Mouse (Mus musculus) forebrain, postnatal 0 days (tissue): ENCODE measurements at regions not wholly inside any gene's neighbourhood (a gene's known extent, or its start where the extent isn't known, plus 50 kb on each side); places are given as distances from the start of the nearest gene placed in this dataset.
A peak's percentile ranks its signal among the peaks of the same experiment; 100 is the strongest.

Experiments
- ATAC-seq: fragments of 200-750 bp; cut with Nextera tagmentation; 2 replicates; pipeline ENCODE4 v1.8.0; 2017; ENCODE audit warnings: mild to moderate bottlenecking, moderate library complexity
- DNase-seq: peaks from one replicate; pipeline ENCODE4 v3.0.0-alpha.2; 2015
- H3K27ac ChIP-seq: fragments of 300-500 bp; sonication (generic); 2 replicates; pipeline ENCODE4 v1.5.1; 2014; ENCODE audit warnings: low read depth, mild to moderate bottlenecking, antibody characterized with exemption, low read length, moderate library complexity, mixed read lengths
- H3K27me3 ChIP-seq: fragments of 300-500 bp; sonication (generic); 2 replicates; pipeline ENCODE4 v1.6.1; 2014; ENCODE audit warnings: mild to moderate bottlenecking, low read length, mixed read lengths; ENCODE audit not compliant: insufficient read depth
- H3K36me3 ChIP-seq: fragments of 300-500 bp; sonication (generic); 2 replicates; pipeline ENCODE4 v1.6.1; 2014; ENCODE audit warnings: mild to moderate bottlenecking, moderate library complexity; ENCODE audit not compliant: insufficient read depth
- H3K4me1 ChIP-seq: fragments of 300-500 bp; sonication (generic); 2 replicates; pipeline ENCODE4 v1.6.1; 2014; ENCODE audit warnings: antibody characterized with exemption; ENCODE audit not compliant: insufficient read depth
- H3K4me2 ChIP-seq: fragments of 300-500 bp; sonication (generic); 2 replicates; pipeline ENCODE4 v1.6.1; 2014; ENCODE audit warnings: low read depth, mild to moderate bottlenecking, moderate library complexity
- H3K4me3 ChIP-seq: fragments of 300-500 bp; sonication (generic); 2 replicates; pipeline ENCODE4 v1.5.1; 2014; ENCODE audit warnings: low read depth, low read length, mixed read lengths
- H3K9ac ChIP-seq: fragments of 300-500 bp; sonication (generic); 2 replicates; pipeline ENCODE4 v1.6.1; 2014; ENCODE audit warnings: mild to moderate bottlenecking
- H3K9me3 ChIP-seq: fragments of 300-500 bp; sonication (generic); 2 replicates; pipeline ENCODE4 v1.6.1; 2016; ENCODE audit warnings: low read length
- CTCF ChIP-seq: sonication (generic); IDR thresholded peaks from 2 replicates; pipeline ENCODE4 v1.5.1; 2016; ENCODE audit warnings: antibody characterized with exemption, control low read depth, low read depth
- WGBS: fragments of 180-500 bp; shearing (Covaris S2); extraction: QIAGEN DNeasy Blood & Tissue Kit; methylation state at CpG from one replicate; pipeline ENCODE4 v1.1.7; 2014; 5-methylcytosine and 5-hydroxymethylcytosine counted together

GRCm38 (mm10) chr9:87402010-87402409 is 146.7 kb upstream of the Cep162 start:
- 89% methylated on average over 3 of the region's 3 CpGs for WGBS
- ATAC-seq = no peak

GRCm38 (mm10) chr9:87387516-87387915 is 132.2 kb upstream of the Cep162 start:
- no peaks in the 10 kb centered on the region for H3K27me3 ChIP-seq
- WGBS = 70% methylated on average over 5 of the region's 5 CpGs
- no peak for DNase-seq
- no peak overlapping the region for H3K27ac ChIP-seq
- H3K9ac ChIP-seq = no peak overlapping the region
- H3K4me3 ChIP-seq = no peak overlapping the region
- ATAC-seq = no peak
- no peak for TF ChIP-seq CTCF
- H3K4me1 ChIP-seq = no peaks in the 10 kb centered on the region
- no peak overlapping the region for H3K4me2 ChIP-seq
- H3K36me3 ChIP-seq = no peaks in the 10 kb centered on the region
- no peaks in the 10 kb centered on the region for H3K9me3 ChIP-seq

More at GRCm38 (mm10) chr9:87402010-87402409, 146.7 kb upstream of the Cep162 start:
- H3K9me3 ChIP-seq = no peaks in the 10 kb centered on the region
- no peak for TF ChIP-seq CTCF
- H3K9ac ChIP-seq = no peak overlapping the region
- DNase-seq = no peak
- no peaks in the 10 kb centered on the region for H3K4me1 ChIP-seq
- H3K27ac ChIP-seq = no peak overlapping the region
- no peak overlapping the region for H3K4me3 ChIP-seq
- no peak overlapping the region for H3K4me2 ChIP-seq
- H3K36me3 ChIP-seq = no peaks in the 10 kb centered on the region
- no peaks in the 10 kb centered on the region for H3K27me3 ChIP-seq

GRCm38 (mm10) chr9:87383513-87383912 is 128.2 kb upstream of the Cep162 start:
- Histone ChIP-seq H3K27ac (no peak overlapping the region), H3K9me3 (no peaks in the 10 kb centered on the region), H3K9ac (no peak overlapping the region), H3K4me1 (no peaks in the 10 kb centered on the region), H3K4me3 (no peak overlapping the region), H3K4me2 (no peak overlapping the region), H3K36me3 (no peaks in the 10 kb centered on the region), H3K27me3 (no peaks in the 10 kb centered on the region)
- DNase-seq (no peak), ATAC-seq (no peak)
- WGBS = 86% methylated on average over 3 of the region's 3 CpGs
- no peak for TF ChIP-seq CTCF

GRCm38 (mm10) chr9:87377921-87378320 is 122.6 kb upstream of the Cep162 start:
- TF ChIP-seq CTCF = no peak
- Histone ChIP-seq H3K4me1 (no peaks in the 10 kb centered on the region), H3K36me3 (no peaks in the 10 kb centered on the region), H3K9ac (no peak overlapping the region), H3K4me3 (no peak overlapping the region), H3K27ac (no peak overlapping the region), H3K4me2 (no peak overlapping the region), H3K27me3 (no peaks in the 10 kb centered on the region), H3K9me3 (no peaks in the 10 kb centered on the region)
- 86% methylated on average over 7 of the region's 7 CpGs for WGBS
- DNase-seq (no peak), ATAC-seq (no peak)

GRCm38 (mm10) chr9:87376731-87377310 is 121.5 kb upstream of the Cep162 start:
- WGBS = 81% methylated on average over 10 of the region's 10 CpGs
- H3K4me1 ChIP-seq = no peaks in the 10 kb centered on the region
- H3K36me3 ChIP-seq = no peaks in the 10 kb centered on the region
- H3K4me2 ChIP-seq = no peak overlapping the region
- H3K9ac ChIP-seq = no peak overlapping the region
- H3K9me3 ChIP-seq = no peaks in the 10 kb centered on the region
- DNase-seq (no peak), ATAC-seq (no peak)
- no peak overlapping the region for H3K27ac ChIP-seq
- TF ChIP-seq CTCF = no peak
- H3K4me3 ChIP-seq = no peak overlapping the region
- H3K27me3 ChIP-seq = no peaks in the 10 kb centered on the region

- 56% methylated on average over 4 of the region's 4 CpGs for WGBS
- ATAC-seq (peak; percentile 55), DNase-seq (no peak)
- TF ChIP-seq CTCF = no peak
- no peaks in the 10 kb centered on the region for H3K36me3 ChIP-seq
- H3K27ac ChIP-seq = no peak overlapping the region
- H3K4me2 ChIP-seq = no peak overlapping the region
- no peaks in the 10 kb centered on the region for H3K4me1 ChIP-seq
- no peak overlapping the region for H3K4me3 ChIP-seq
- H3K9ac ChIP-seq = no peak overlapping the region
- H3K9me3 ChIP-seq = no peaks in the 10 kb centered on the region
- H3K27me3 ChIP-seq = no peaks in the 10 kb centered on the region
These were observed 117.0 kb upstream of the Cep162 start for GRCm38 (mm10) chr9:87372251-87372905.

GRCm38 (mm10) chr9:87369059-87369458 is 113.7 kb upstream of the Cep162 start:
- Histone ChIP-seq H3K27ac (no peak overlapping the region), H3K9ac (no peak overlapping the region), H3K4me3 (no peak overlapping the region), H3K4me2 (no peak overlapping the region), H3K4me1 (no peaks in the 10 kb centered on the region), H3K36me3 (no peaks in the 10 kb centered on the region), H3K9me3 (no peaks in the 10 kb centered on the region), H3K27me3 (no peaks in the 10 kb centered on the region)
- 53% methylated on average over 4 of the region's 4 CpGs for WGBS
- DNase-seq (no peak), ATAC-seq (no peak)
- no peak for TF ChIP-seq CTCF
